Mouse (Mus musculus) bone marrow, adult 2 months (tissue): ENCODE measurements around the gene Pbrm1.

Source experiments
- CTCF ChIP-seq: fragments of 200-500 bp; IDR thresholded peaks from 2 replicates; pipeline ENCODE4 v1.5.1; 2011; ENCODE audit warnings: low read length, control low read depth; ENCODE audit not compliant: control insufficient read depth, insufficient read depth
- POLR2A ChIP-seq: fragments of 200-500 bp; IDR thresholded peaks from 2 replicates; pipeline ENCODE4 v1.6.1; 2011; ENCODE audit warnings: low read depth, mild to moderate bottlenecking, control low read depth, low read length, borderline replicate concordance; ENCODE audit not compliant: control insufficient read depth

DNA sequence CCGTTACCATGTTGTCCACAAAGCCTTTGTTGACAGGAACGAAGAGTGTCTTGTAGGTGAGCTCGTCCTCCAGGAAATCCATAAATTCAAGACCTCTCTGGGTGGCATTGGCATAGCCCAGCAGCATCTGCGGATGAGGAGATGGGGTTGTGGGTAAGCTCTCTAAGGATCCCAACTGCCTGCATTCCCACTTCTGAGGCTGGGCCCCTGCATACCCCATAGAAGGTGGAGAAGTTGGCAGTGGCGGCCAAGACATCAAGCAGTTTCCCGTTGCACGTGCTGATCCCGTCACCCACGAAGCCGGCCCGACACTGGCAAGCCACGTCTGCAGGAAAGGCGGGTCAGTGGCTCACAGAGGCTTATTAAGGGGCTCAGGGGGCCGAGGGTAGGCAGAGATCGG lies 121.2 kb downstream of the Pbrm1 start:
- TF ChIP-seq POLR2A (no peak), CTCF (no peak)
